Mouse (Mus musculus) CD8-positive naive resting alpha-beta T cell, adult 57 days (primary cell): ENCODE measurements around the gene Gm13889. TPM values are rescaled to one million over a fixed set of nuclear protein-coding genes. Genes with fewer than 3 reads are reported as not detected.

ENCODE experiments used
- total RNA-seq: library from RNA; stranded (reverse); gene quantifications from one replicate; pipeline ENCODE4 v1.2.4, GENCODE M21; 2023

Gene Gm13889
- 1.2 TPM for total RNA-seq

GRCm38 (mm10) chr2:93956908-93957784 is at the start of gene Gm13889:
Gene Gm13889, minus strand, starts transcription at chr2:93957201.

DNA sequence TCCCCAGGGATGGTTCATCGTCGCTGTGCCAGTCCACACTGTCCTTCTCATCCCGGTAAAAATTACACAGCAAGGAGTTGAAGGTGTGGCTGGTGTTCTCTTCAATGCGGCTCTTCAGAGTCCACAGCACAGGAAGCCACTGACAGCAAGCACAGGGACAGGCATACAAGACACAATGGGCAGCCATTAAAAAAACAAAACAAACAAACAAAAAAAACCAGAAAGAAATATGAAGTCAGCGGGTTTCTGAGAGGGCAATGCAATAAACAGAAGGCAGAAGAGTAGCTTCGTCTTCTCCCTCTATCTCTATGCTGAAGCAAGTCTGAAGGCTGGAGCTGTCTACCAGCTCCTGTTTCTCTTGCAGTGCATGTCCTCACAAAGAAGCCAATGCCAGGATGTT is 39.3 kb upstream of the Gm13889 start, which contains the start of gene Gm27027:
Gm27027 (minus strand) TSS at position 101 of the 400 bp plus-strand sequence.

Other genes with a start within 250 kb of the Gm13889 start
- gene Ext2, start 134.6 kb downstream of the Gm13889 start, total RNA-seq: 66.6 TPM
- 22.5 TPM for gene Accs, start 107.3 kb downstream of the Gm13889 start, total RNA-seq
- not detected for gene Accsl, start 88.0 kb downstream of the Gm13889 start, total RNA-seq
- gene Gm27027, start 39.2 kb upstream of the Gm13889 start, total RNA-seq: not detected
- 68.4 TPM for gene Alkbh3, start 53.6 kb upstream of the Gm13889 start, total RNA-seq
- 35.6 TPM for gene Hsd17b12, start 200.8 kb upstream of the Gm13889 start, total RNA-seq